Mouse (Mus musculus) MEL (cell line): ENCODE data around the gene Rsu1. TPM values are rescaled to one million over a fixed set of nuclear protein-coding genes. Genes with fewer than 3 reads are reported as not detected.

Experiments
- DNase-seq: peaks from one replicate; pipeline ENCODE4 v3.0.0; 2011; ENCODE audit warnings: low read depth, low spot score
- H3K27ac ChIP-seq: 2 replicates; pipeline ENCODE4 v1.5.1; 2012; ENCODE audit warnings: low read depth, mild to moderate bottlenecking, control low read depth, low read length, moderate library complexity; ENCODE audit not compliant: control insufficient read depth
- H3K27me3 ChIP-seq, 2 experiments: fragments of 150-350 bp in 1 of 2; sonication (generic) in 1 of 2; 2 replicates each; pipeline ENCODE4 v1.6.1; 2012; ENCODE audit warnings: low read length in 2 of 2, mild to moderate bottlenecking in 2 of 2, improper control_type of control experiment in 1 of 2, moderate library complexity in 1 of 2; ENCODE audit not compliant: insufficient read depth in 2 of 2, control insufficient read depth in 1 of 2
- H3K36me3 ChIP-seq, 2 experiments: 2 replicates each; pipeline ENCODE4 v1.6.1; 2012 to 2014; ENCODE audit warnings: low read length in 2 of 2, improper control_type of control experiment in 1 of 2, inconsistent platforms in 1 of 2, mild to moderate bottlenecking in 1 of 2; ENCODE audit not compliant: insufficient read depth in 2 of 2, control insufficient read depth in 1 of 2
- H3K4me1 ChIP-seq, 2 experiments: fragments of 150-350 bp in 1 of 2; sonication (generic) in 1 of 2; 2 replicates each; pipeline ENCODE4 v1.6.1; 2012; ENCODE audit warnings: low read length in 2 of 2, improper control_type of control experiment in 1 of 2, mild to moderate bottlenecking in 1 of 2; ENCODE audit not compliant: insufficient read depth in 2 of 2, control insufficient read depth in 1 of 2
- H3K4me3 ChIP-seq, 2 experiments: fragments of 150-350 bp in 1 of 2; sonication (generic) in 1 of 2; 2 replicates each; pipeline ENCODE4 v1.5.1; 2012; ENCODE audit warnings: low read depth in 2 of 2, low read length in 2 of 2, mild to moderate bottlenecking in 2 of 2, moderate library complexity in 2 of 2, control low read depth in 1 of 2, improper control_type of control experiment in 1 of 2; ENCODE audit not compliant: control insufficient read depth in 1 of 2, insufficient read depth in 1 of 2
- H3K79me2 ChIP-seq: 2 replicates; pipeline ENCODE4 v1.6.1; 2012; ENCODE audit warnings: mild to moderate bottlenecking, low read length, moderate library complexity; ENCODE audit not compliant: control insufficient read depth, poor library complexity, insufficient read depth
- H3K9ac ChIP-seq: 2 replicates; pipeline ENCODE4 v1.6.1; 2012; ENCODE audit warnings: low read depth, mild to moderate bottlenecking, control low read depth, low read length, moderate library complexity; ENCODE audit not compliant: control insufficient read depth, poor library complexity, severe bottlenecking
- H3K9me3 ChIP-seq: fragments of 150-350 bp; sonication (generic); replicated peaks from 2 replicates; pipeline ENCODE4 v1.6.1; 2012; ENCODE audit warnings: mild to moderate bottlenecking, low read length, improper control_type of control experiment, moderate library complexity; ENCODE audit not compliant: insufficient read depth
- BHLHE40 ChIP-seq: IDR thresholded peaks from 2 replicates; pipeline ENCODE4 v1.6.1; 2012; ENCODE audit warnings: low read depth, mild to moderate bottlenecking, inconsistent platforms, low read length, improper control_type of control experiment, borderline replicate concordance
- CHD2 ChIP-seq: IDR thresholded peaks from 2 replicates; pipeline ENCODE4 v1.6.1; 2011; ENCODE audit warnings: low read length, improper control_type of control experiment
- CTCF ChIP-seq, 3 experiments: IDR thresholded peaks in 2 of 3; conservative IDR thresholded peaks in 1 of 3; 2 replicates each; pipeline ENCODE4 v1.5.1; 2011 to 2012; ENCODE audit warnings: low read length in 3 of 3, low read depth in 2 of 3, mild to moderate bottlenecking in 2 of 3, improper control_type of control experiment in 1 of 3, inconsistent platforms in 1 of 3, mixed read lengths in 1 of 3, moderate library complexity in 1 of 3; ENCODE audit not compliant: control insufficient read depth in 1 of 3, insufficient read depth in 1 of 3, poor library complexity in 1 of 3, severe bottlenecking in 1 of 3
- E2F4 ChIP-seq: IDR thresholded peaks from 2 replicates; pipeline ENCODE4 v1.6.1; 2011; ENCODE audit warnings: low read depth, low read length, improper control_type of control experiment, borderline replicate concordance
- ELF1 ChIP-seq: IDR thresholded peaks from 2 replicates; pipeline ENCODE4 v1.6.1; 2014; ENCODE audit warnings: low read depth, mild to moderate bottlenecking, inconsistent platforms, low read length, improper control_type of control experiment, moderate library complexity
- EP300 ChIP-seq, 2 experiments: IDR thresholded peaks; 2 replicates each; pipeline ENCODE4 v1.6.1; 2011; ENCODE audit warnings: improper control_type of control experiment in 2 of 2, low read length in 2 of 2, low read depth in 1 of 2, mild to moderate bottlenecking in 1 of 2
- ETS1 ChIP-seq: IDR thresholded peaks from 2 replicates; pipeline ENCODE4 v1.6.1; 2012; ENCODE audit warnings: low read depth, mild to moderate bottlenecking, inconsistent platforms, low read length, improper control_type of control experiment, moderate library complexity
- HCFC1 ChIP-seq: IDR thresholded peaks from 2 replicates; pipeline ENCODE4 v1.6.1; 2012; ENCODE audit warnings: low read depth, mild to moderate bottlenecking, inconsistent platforms, low read length, improper control_type of control experiment, moderate library complexity
- MAFK ChIP-seq: IDR thresholded peaks from 2 replicates; pipeline ENCODE4 v1.6.1; 2011; ENCODE audit warnings: low read depth, mild to moderate bottlenecking, low read length, improper control_type of control experiment, borderline replicate concordance
- MAZ ChIP-seq: IDR thresholded peaks from 2 replicates; pipeline ENCODE4 v1.6.1; 2012; ENCODE audit warnings: low read depth, mild to moderate bottlenecking, inconsistent platforms, low read length, improper control_type of control experiment
- MXI1 ChIP-seq: IDR thresholded peaks from 2 replicates; pipeline ENCODE4 v1.6.1; 2011; ENCODE audit warnings: mild to moderate bottlenecking, low read depth, low read length, improper control_type of control experiment
- MYB ChIP-seq: IDR thresholded peaks from 2 replicates; pipeline ENCODE4 v1.6.1; 2011; ENCODE audit warnings: mild to moderate bottlenecking, low read depth, low read length, improper control_type of control experiment
- NELFE ChIP-seq: IDR thresholded peaks from 2 replicates; pipeline ENCODE4 v1.6.1; 2011; ENCODE audit warnings: low read depth, low read length, improper control_type of control experiment
- NRF1 ChIP-seq: IDR thresholded peaks from 2 replicates; pipeline ENCODE4 v1.6.1; 2014; ENCODE audit warnings: low read depth, mild to moderate bottlenecking, inconsistent platforms, low read length, improper control_type of control experiment, moderate library complexity; ENCODE audit not compliant: poor library complexity, insufficient read depth, severe bottlenecking
- POLR2A ChIP-seq, 2 experiments: IDR thresholded peaks; 2 replicates each; pipeline ENCODE4 v1.6.1; 2011 to 2012; ENCODE audit warnings: low read length in 2 of 2, mild to moderate bottlenecking in 2 of 2, control low read depth in 1 of 2, improper control_type of control experiment in 1 of 2, low read depth in 1 of 2, moderate library complexity in 1 of 2; ENCODE audit not compliant: control insufficient read depth in 1 of 2, insufficient read depth in 1 of 2, poor library complexity in 1 of 2
- POLR2AphosphoS2 ChIP-seq: IDR thresholded peaks from 2 replicates; pipeline ENCODE4 v1.6.1; 2011; ENCODE audit warnings: low read length, improper control_type of control experiment
- RAD21 ChIP-seq: IDR thresholded peaks from 2 replicates; pipeline ENCODE4 v1.6.1; 2011; ENCODE audit warnings: mild to moderate bottlenecking, low read depth, low read length, improper control_type of control experiment
- SIN3A ChIP-seq: IDR thresholded peaks from 2 replicates; pipeline ENCODE4 v1.6.1; 2012; ENCODE audit warnings: low read length, improper control_type of control experiment, inconsistent platforms
- SMC3 ChIP-seq: IDR thresholded peaks from 2 replicates; pipeline ENCODE4 v1.6.1; 2011; ENCODE audit warnings: low read depth, low read length, improper control_type of control experiment
- TAL1 ChIP-seq: IDR thresholded peaks from 2 replicates; pipeline ENCODE4 v1.6.1; 2012; ENCODE audit warnings: mild to moderate bottlenecking, inconsistent platforms, low read length, moderate library complexity, mixed read lengths
- TCF12 ChIP-seq: IDR thresholded peaks from 2 replicates; pipeline ENCODE4 v1.6.1; 2014; ENCODE audit warnings: low read depth, mild to moderate bottlenecking, inconsistent platforms, low read length, improper control_type of control experiment, moderate library complexity
- UBTF ChIP-seq: IDR thresholded peaks from 2 replicates; pipeline ENCODE4 v1.6.1; 2012; ENCODE audit warnings: low read depth, mild to moderate bottlenecking, inconsistent platforms, low read length, improper control_type of control experiment, moderate library complexity, borderline replicate concordance; ENCODE audit not compliant: insufficient read depth
- USF1 ChIP-seq: IDR thresholded peaks from 2 replicates; pipeline ENCODE4 v1.6.1; 2014; ENCODE audit warnings: low read depth, mild to moderate bottlenecking, inconsistent platforms, low read length, improper control_type of control experiment, moderate library complexity
- ZC3H11A ChIP-seq: IDR thresholded peaks from 2 replicates; pipeline ENCODE4 v1.6.1; 2012; ENCODE audit warnings: low read depth, mild to moderate bottlenecking, inconsistent platforms, low read length, improper control_type of control experiment
- ZKSCAN1 ChIP-seq: IDR thresholded peaks from 2 replicates; pipeline ENCODE4 v1.6.1; 2012; ENCODE audit warnings: low read depth, mild to moderate bottlenecking, inconsistent platforms, low read length, improper control_type of control experiment, moderate library complexity
- polyA plus RNA-seq, 2 experiments: library from polyadenylated mRNA; stranded (reverse) in 1 of 2; unstranded in 1 of 2; fragments of >175 nt in 1 of 2; fragments of >200 nt in 1 of 2; gene quantifications; 2 replicates each; pipeline versions ENCODE4 v1.2.1 to v1.2.4; 2012; ENCODE audit warnings: low replicate concordance in 2 of 2, low read depth in 1 of 2; ENCODE audit not compliant: insufficient read length in 2 of 2, insufficient read depth in 1 of 2, missing spikeins in 1 of 2
- total RNA-seq: library from RNA; depleted of rRNA; stranded (reverse); fragments of 300-350 nt; gene quantifications from 2 replicates; pipeline ENCODE4 v1.2.3, GENCODE M21; 2012

The Rsu1 gene
- total and polyA plus RNA-seq, 3 experiments = 58.1 to 81.9 TPM; not detected in 1

DNA sequence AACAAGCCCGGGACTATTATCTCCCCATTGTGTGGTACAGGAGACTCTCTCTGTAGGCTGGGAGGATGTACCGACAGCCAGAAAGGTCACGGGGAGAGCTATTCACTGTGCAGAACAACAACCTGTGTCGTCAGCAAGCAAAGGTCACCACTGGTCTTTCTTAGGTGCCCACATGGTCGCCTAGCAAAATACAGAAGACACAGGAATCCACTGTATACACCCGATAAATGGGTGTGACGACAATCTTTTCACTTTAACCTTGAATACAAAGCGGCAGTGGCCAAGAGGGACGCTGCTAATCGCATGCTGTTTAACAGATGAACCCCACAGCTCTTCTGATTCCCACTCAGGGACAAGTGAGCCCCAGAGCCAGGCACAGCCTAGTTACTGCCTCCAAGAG is 141.4 kb downstream of the Rsu1 start:
- no peaks in the 10 kb centered on the region for H3K36me3 ChIP-seq
- TF ChIP-seq EP300 (IDR thresholded peaks at IDR 0.05; ENCODE audit: low read depth in 1 of 2, low read length in 2 of 2) (no peak), ZKSCAN1 (no peak), POLR2AphosphoS2 (no peak), HCFC1 (no peak)

DNA sequence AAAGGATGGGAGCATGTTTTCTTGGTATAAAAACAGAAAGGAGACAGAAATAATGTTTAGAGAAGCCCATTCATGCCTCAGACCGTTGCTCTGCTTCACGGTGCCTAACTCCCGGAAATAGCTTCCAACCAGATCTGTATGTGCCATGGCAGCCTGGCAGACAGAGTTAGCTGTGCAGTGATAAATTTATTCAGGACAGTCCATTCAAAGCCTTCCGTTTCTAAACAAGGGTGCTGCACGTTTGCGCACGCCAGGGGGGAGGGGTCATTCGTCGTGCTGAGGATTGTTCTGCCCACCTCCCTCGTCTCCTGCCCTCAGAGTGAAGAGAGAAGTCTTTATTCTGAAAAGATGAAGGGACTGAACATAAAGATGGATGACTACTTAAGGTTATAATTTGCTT is 141.9 kb downstream of the Rsu1 start:
- no peak for TF ChIP-seq ZC3H11A
- TF ChIP-seq NELFE = no peak
- TF ChIP-seq SIN3A = no peak
- no peak for TF ChIP-seq ELF1
- no peak for TF ChIP-seq CHD2
- TF ChIP-seq BHLHE40 = no peak
- no peak for TF ChIP-seq NRF1
- TF ChIP-seq MYB = no peak
- TF ChIP-seq MAFK = no peak
- no peak for TF ChIP-seq RAD21
- no peak for TF ChIP-seq CTCF (IDR thresholded peaks at IDR 0.05 in 2 of 3, conservative IDR thresholded peaks at IDR 0.05 in 1 of 3; ENCODE audit: control insufficient read depth in 1 of 3, insufficient read depth in 1 of 3, low read depth in 2 of 3, low read length in 3 of 3, poor library complexity in 1 of 3, severe bottlenecking in 1 of 3)
- no peaks in the 10 kb centered on the region for H3K27me3 ChIP-seq
- H3K9me3 ChIP-seq = no peaks in the 10 kb centered on the region
- H3K9ac ChIP-seq = no peak overlapping the region
- H3K4me3 ChIP-seq = no peak overlapping the region
- no peaks in the 10 kb centered on the region for H3K4me1 ChIP-seq
- H3K27ac ChIP-seq = no peak overlapping the region
- DNase-seq = no peak
- no peaks in the 10 kb centered on the region for H3K36me3 ChIP-seq
- no peaks in the 10 kb centered on the region for H3K79me2 ChIP-seq

More for the DNA sequence above, 141.4 kb downstream of the Rsu1 start:
- no peak for DNase-seq
- H3K27ac ChIP-seq = no peak overlapping the region
- H3K27me3 ChIP-seq = no peaks in the 10 kb centered on the region
- no peak overlapping the region for H3K4me3 ChIP-seq
- no peaks in the 10 kb centered on the region for H3K9me3 ChIP-seq
- no peaks in the 10 kb centered on the region for H3K4me1 ChIP-seq
- no peaks in the 10 kb centered on the region for H3K79me2 ChIP-seq
- no peak overlapping the region for H3K9ac ChIP-seq

DNA sequence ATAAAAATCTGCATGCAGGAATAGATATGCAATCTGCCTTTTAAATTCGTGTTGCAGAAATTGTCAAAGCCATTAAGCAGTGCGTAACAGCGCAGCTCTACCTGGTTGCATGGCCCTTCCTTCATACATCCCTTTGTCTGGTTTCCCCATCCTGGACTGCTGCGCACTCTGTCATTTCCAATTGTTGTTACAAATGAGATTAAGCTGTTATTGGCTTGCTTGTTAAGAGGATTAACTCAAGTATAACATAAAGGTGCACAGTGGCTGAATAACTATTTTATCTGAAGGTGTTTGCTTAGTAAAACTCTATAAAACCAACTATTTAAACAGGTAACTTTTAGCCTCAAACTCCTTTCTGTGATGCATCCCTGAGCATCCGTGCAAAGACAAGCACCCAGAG is 150.8 kb downstream of the Rsu1 start:
- H3K79me2 ChIP-seq = no peaks in the 10 kb centered on the region
- H3K27me3 ChIP-seq = no peaks in the 10 kb centered on the region
- DNase-seq = no peak
- H3K27ac ChIP-seq = no peak overlapping the region
- H3K4me3 ChIP-seq = no peak overlapping the region
- no peak overlapping the region for H3K9ac ChIP-seq
- no peaks in the 10 kb centered on the region for H3K4me1 ChIP-seq
- TF ChIP-seq ETS1 (no peak), CHD2 (no peak), MAZ (no peak), ZC3H11A (no peak), ELF1 (no peak), MAFK (no peak), SMC3 (no peak), MYB (no peak), TAL1 (no peak), MXI1 (no peak), POLR2A (IDR thresholded peaks at IDR 0.05; ENCODE audit: control insufficient read depth in 1 of 2, insufficient read depth in 1 of 2, low read depth in 1 of 2, low read length in 2 of 2, poor library complexity in 1 of 2) (no peak), UBTF (no peak), E2F4 (no peak), USF1 (no peak), TCF12 (no peak)
- H3K9me3 ChIP-seq = no peaks in the 10 kb centered on the region
- H3K36me3 ChIP-seq = no peaks in the 10 kb centered on the region
